Mouse (Mus musculus): ENCODE measurements around the gene Stk36. TPM values are rescaled to one million over a fixed set of nuclear protein-coding genes. Genes with fewer than 3 reads are reported as not detected.

The Stk36 gene
- polyA plus RNA-seq, 1 experiment from 2014 or later: 12.5 TPM

GRCm38 (mm10) chr1:74668371-74668770 is 67.1 kb downstream of the Stk36 start:
- CTCF ChIA-PET: interaction anchor here (0.9 kb wide), 1 partner anchor 25 kb away, joined by 3 read pairs; no protein-coding TSS in a partner anchor
- ATAC-seq (no peak), DNase-seq (ENCODE audit: low read depth, low spot score) (no peak)
- TF ChIP-seq CTCF (IDR thresholded peaks at IDR 0.05): no peak
- no peaks in the 10 kb centered on the region for H3K27me3 ChIP-seq
- in situ Hi-C loops (cut with MboI; ENCODE audit: low pct_unique_long_range_greater_than_20kb): no loop called here
- POLR2A ChIA-PET: no interaction called here

DNA sequence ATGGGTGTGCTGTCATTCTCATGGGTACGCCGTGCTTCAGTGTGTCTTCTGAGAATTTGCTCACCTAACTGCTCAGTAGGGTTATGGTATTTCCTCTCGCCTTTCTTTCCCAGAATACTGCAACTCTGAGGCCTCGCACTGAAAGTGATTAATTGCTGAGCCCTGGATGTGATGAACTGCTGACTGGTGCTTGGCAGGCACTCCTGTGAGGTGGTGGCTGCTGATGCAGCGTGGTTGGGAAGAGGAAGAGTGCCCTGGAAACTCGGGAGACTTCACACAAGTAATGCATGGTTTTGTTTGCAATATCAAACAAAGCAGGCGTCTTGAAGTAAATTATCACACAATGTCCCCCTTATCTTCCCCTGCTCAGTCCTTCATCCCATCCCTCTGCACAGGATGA is 71.5 kb downstream of the Stk36 start:
- no peak for TF ChIP-seq CTCF (IDR thresholded peaks at IDR 0.05)
- DNase-seq (ENCODE audit: low read depth, low spot score) (no peak), ATAC-seq (no peak)
- ChIA-PET POLR2A (no interaction called here), CTCF (no interaction called here)
- in situ Hi-C loops (cut with MboI; ENCODE audit: low pct_unique_long_range_greater_than_20kb): no loop called here
- H3K27me3 ChIP-seq: no peaks in the 10 kb centered on the region

- ATAC-seq: no peak
Observed at GRCm38 (mm10) chr1:74676863-74677262, 75.6 kb downstream of the Stk36 start.

DNA sequence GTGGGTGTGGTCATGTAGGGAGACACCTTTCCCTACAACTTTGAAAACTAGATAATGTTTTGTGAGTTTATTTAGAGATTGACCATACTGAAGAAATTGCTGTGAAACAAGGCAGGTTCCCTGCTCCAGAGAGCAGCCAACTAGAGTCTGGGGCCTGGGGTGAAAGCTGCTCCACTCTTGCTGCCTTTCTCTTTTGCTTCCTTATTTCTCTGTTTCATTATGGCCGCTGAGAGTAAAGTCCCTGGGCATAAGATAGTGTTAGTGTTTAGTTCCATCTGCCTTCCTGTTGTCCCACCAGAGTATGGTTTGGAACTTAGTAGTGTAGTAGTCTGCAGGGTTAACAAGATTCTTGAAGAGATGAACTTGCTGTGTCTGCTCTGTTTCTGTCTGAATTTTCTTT is 76.6 kb downstream of the Stk36 start:
- CTCF ChIA-PET: interaction anchor here (1.3 kb wide), 1 partner anchor 8 kb away, joined by 3 read pairs; no protein-coding TSS in a partner anchor
- no peak for DNase-seq (ENCODE audit: low read depth, low spot score)
- TF ChIP-seq CTCF (IDR thresholded peaks at IDR 0.05): no peak
- no peak for ATAC-seq
- in situ Hi-C loops (cut with MboI; ENCODE audit: low pct_unique_long_range_greater_than_20kb): no loop called here
- no peaks in the 10 kb centered on the region for H3K27me3 ChIP-seq
- POLR2A ChIA-PET: no interaction called here

More at GRCm38 (mm10) chr1:74676863-74677262, 75.6 kb downstream of the Stk36 start:
- no peak for DNase-seq (ENCODE audit: low read depth, low spot score)
- no peak for TF ChIP-seq CTCF (IDR thresholded peaks at IDR 0.05)
- no peaks in the 10 kb centered on the region for H3K27me3 ChIP-seq
- ChIA-PET CTCF (interaction anchor here (1.5 kb wide), 1 partner anchor 14 kb away, joined by 4 read pairs; no protein-coding TSS in a partner anchor), POLR2A (no interaction called here)
- in situ Hi-C loops (cut with MboI; ENCODE audit: low pct_unique_long_range_greater_than_20kb): no loop called here

Other genes starting within 250 kb of the Stk36 start
- gene Catip, start 239.3 kb upstream of the Stk36 start, polyA plus RNA-seq (2021): 2.2 TPM
- 0.10 TPM for gene Slc11a1, start 226.2 kb upstream of the Stk36 start, polyA plus RNA-seq (2021)
- gene Ctdsp1, start 209.9 kb upstream of the Stk36 start, polyA plus RNA-seq (2021): 81.9 TPM
- gene Vil1, start 192.1 kb upstream of the Stk36 start, polyA plus RNA-seq (2021): 0.13 TPM
- 43.5 TPM for gene Cnot9, start 95.4 kb upstream of the Stk36 start, polyA plus RNA-seq (2021)
- 0.83 TPM for gene Plcd4, start 58.6 kb upstream of the Stk36 start, polyA plus RNA-seq (2021)
- gene Usp37, start 57.2 kb upstream of the Stk36 start, polyA plus RNA-seq (2021): 8.4 TPM
- 14.9 TPM for gene Zfp142, start 13.2 kb upstream of the Stk36 start, polyA plus RNA-seq (2021)
- 24.9 TPM for gene Bcs1l, start 13.2 kb upstream of the Stk36 start, polyA plus RNA-seq (2021)
- gene Rnf25, start within 50 bp of the Stk36 start, polyA plus RNA-seq (2021): 60.1 TPM
- 23.6 TPM for gene Ttll4, start 60.3 kb downstream of the Stk36 start, polyA plus RNA-seq (2021)
- not detected for gene Cyp27a1, start 112.1 kb downstream of the Stk36 start, polyA plus RNA-seq (2021)
- gene Prkag3, start 147.8 kb downstream of the Stk36 start, polyA plus RNA-seq (2021): not detected
- gene Wnt6, start 170.4 kb downstream of the Stk36 start, polyA plus RNA-seq (2021): not detected
- not detected for gene Wnt10a, start 190.1 kb downstream of the Stk36 start, polyA plus RNA-seq (2021)